Mouse (Mus musculus): Measurements from ENCODE around the gene Vmn1r127. TPM values are rescaled to one million over a fixed set of nuclear protein-coding genes. Genes with fewer than 3 reads are reported as not detected.
"Not testable (repeated sequence)": the region's sequence is repeated elsewhere in the genome, so short reads cannot be mapped to it uniquely, and the experiment has no call there.

Vmn1r127 gene
- not detected for polyA plus RNA-seq (2017; shearing (Covaris generic))

DNA sequence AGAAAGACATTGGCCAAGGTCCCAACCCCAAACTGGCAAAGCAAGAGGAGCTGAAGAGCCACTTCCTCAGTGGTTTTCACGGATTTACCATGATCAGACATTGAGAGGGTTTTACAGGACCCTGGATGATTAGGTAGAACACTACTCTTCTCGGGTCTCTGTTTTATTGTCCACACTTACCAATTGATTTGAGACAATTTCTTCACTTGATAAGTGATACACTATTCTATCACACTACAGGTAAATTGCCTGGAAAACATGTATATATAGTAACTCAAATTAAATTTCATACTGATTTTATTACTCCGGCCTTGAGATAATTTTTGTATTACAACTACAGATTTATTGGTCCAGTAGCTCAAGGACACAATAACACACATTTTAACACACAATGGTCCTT is at the start of gene Vmn1r127:
TSS of gene Vmn1r127 (minus strand) at position 101 of the 400 bp plus-strand sequence.
- not testable (repeated sequence) for ATAC-seq

DNA sequence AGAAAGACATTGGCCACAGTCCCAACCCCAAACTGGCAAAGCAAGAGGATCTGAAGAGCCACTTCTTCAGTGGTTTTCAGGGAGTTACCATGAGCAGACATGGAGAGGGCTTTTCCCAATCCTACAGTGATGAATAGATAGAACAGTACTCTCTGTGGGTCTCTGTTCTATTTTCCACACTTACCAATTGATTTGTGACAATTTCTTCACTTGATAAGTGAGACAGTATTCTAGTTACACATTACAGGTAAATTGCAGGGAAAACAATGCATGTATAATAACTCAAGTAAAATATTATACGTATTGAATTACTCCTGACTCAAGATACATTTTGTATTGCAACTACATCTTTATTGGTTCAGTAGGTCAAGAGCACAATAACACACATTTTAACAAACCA is 41.5 kb upstream of the Vmn1r127 start, which contains the start of gene Vmn1r129:
TSS of gene Vmn1r129 (minus strand) at position 101 of the 400 bp plus-strand sequence.
- not testable (repeated sequence) for ATAC-seq

DNA sequence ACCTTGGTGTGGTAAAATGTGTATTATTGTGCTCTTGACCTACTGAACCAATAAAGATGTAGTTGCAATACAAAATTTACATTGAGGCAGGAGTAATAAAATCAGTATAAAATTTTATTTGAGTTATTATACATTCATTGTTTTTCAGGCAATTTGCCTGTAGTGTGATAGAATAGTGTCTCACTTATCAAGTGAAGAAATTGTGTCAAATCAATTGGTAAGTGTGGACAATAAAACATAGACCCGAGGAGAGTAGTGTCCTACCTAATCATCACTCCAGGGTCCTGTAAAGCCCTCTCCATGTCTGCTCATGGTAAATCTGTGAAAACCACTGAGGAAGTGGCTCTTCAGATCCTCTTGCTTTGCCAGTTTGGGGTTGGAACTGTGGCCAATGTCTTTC is 29.4 kb upstream of the Vmn1r127 start, which contains the start of gene Vmn1r128:
TSS of gene Vmn1r128 (plus strand) at position 301 of the 400 bp plus-strand sequence.
- not testable (repeated sequence) for ATAC-seq

DNA sequence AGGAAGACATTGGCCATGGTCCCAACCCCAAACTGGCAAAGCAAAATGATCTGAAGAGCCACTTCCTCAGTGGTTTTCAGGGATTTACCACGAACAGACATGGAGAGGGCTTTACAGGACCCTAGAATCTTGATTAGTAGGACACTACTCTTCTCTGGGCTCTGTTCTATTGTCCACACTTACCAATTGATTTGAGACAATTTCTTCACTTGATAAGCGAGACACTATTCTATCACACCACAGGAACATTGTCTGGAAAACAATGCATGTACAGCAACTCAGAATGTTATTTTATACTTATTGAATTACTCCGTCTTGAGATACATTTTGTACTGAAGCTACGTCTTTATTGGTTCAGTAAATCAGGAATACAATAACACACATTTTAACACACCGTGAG is 18.3 kb downstream of the Vmn1r127 start, which contains the start of gene Vmn1r126:
TSS of gene Vmn1r126 (minus strand) at position 101 of the 400 bp plus-strand sequence.
- not testable (repeated sequence) for ATAC-seq

DNA sequence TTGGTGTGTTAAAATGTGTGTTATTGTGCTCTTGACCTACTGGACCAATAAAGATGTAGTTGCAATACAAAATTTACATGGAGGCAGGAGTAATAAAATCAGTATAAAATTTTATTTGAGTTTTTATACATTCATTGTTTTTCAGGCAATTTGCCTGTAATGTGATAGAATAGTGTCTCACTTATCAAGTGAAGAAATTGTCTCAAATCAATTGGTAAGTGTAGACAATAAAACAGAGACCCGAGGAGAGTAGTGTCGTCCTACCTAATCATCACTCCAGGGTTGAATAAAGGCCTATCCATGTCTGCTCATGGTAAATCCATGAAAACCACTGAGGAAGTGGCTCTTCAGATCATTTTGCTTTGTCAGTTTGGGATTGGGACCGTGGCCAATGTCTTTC is 47.8 kb downstream of the Vmn1r127 start, which contains the start of gene Vmn1r125:
TSS of gene Vmn1r125 (plus strand) at position 301 of the 400 bp plus-strand sequence.
- not testable (repeated sequence) for ATAC-seq

Other genes starting within 250 kb of the Vmn1r127 start
- gene Vmn1r121, start 221.3 kb downstream of the Vmn1r127 start, polyA plus RNA-seq (2017; shearing (Covaris generic)) = not detected
- not detected for gene Vmn1r122, start 185.7 kb downstream of the Vmn1r127 start, polyA plus RNA-seq (2017; shearing (Covaris generic))
- gene Vmn1r123, start 157.7 kb downstream of the Vmn1r127 start, polyA plus RNA-seq (2017; shearing (Covaris generic)) = not detected
- gene Gm5157, start 129.4 kb downstream of the Vmn1r127 start, polyA plus RNA-seq (2017; shearing (Covaris generic)) = not detected
- not detected for gene Vmn1r124, start 59.2 kb downstream of the Vmn1r127 start, polyA plus RNA-seq (2017; shearing (Covaris generic))
- not detected for gene Vmn1r125, start 47.7 kb downstream of the Vmn1r127 start, polyA plus RNA-seq (2017; shearing (Covaris generic))
- gene Vmn1r126, start 18.4 kb downstream of the Vmn1r127 start, polyA plus RNA-seq (2017; shearing (Covaris generic)) = not detected
- not detected for gene Vmn1r128, start 29.5 kb upstream of the Vmn1r127 start, polyA plus RNA-seq (2017; shearing (Covaris generic))
- not detected for gene Vmn1r129, start 41.4 kb upstream of the Vmn1r127 start, polyA plus RNA-seq (2017; shearing (Covaris generic))
- under 1 TPM in 1 of 2 experiments, not detected in 1; 0.62 TPM for gene Gm6882, start 112.9 kb upstream of the Vmn1r127 start, polyA plus RNA-seq (2017; shearing (Covaris generic))
- not detected for gene Vmn1r130, start 191.9 kb upstream of the Vmn1r127 start, polyA plus RNA-seq (2017; shearing (Covaris generic))
- gene Vmn1r131, start 226.2 kb upstream of the Vmn1r127 start, polyA plus RNA-seq (2017; shearing (Covaris generic)) = not detected